Mouse (Mus musculus) kidney, embryonic 14.5 days (tissue): Measurements from ENCODE around the gene Runx2. TPM values are rescaled to one million over a fixed set of nuclear protein-coding genes. Genes with fewer than 3 reads are reported as not detected.

Experiments
- ATAC-seq: fragments of 200-750 bp; cut with Nextera tagmentation; 2 replicates; pipeline ENCODE4 v1.8.0; 2017; ENCODE audit warnings: moderate number of reproducible peaks, mild to moderate bottlenecking, moderate TSS enrichment, moderate library complexity; ENCODE audit not compliant: low FRiP score, low TSS enrichment
- H3K27ac ChIP-seq: fragments of 300-500 bp; sonication (generic); 2 replicates; pipeline ENCODE4 v1.5.1; 2014; ENCODE audit warnings: low read depth, mild to moderate bottlenecking, low read length, moderate library complexity, mixed read lengths
- H3K27me3 ChIP-seq: fragments of 300-500 bp; sonication (generic); 2 replicates; pipeline ENCODE4 v1.6.1; 2014; ENCODE audit warnings: mild to moderate bottlenecking, low read length; ENCODE audit not compliant: control insufficient read depth, insufficient read depth
- H3K36me3 ChIP-seq: fragments of 300-500 bp; sonication (generic); 2 replicates; pipeline ENCODE4 v1.6.1; 2014; ENCODE audit warnings: low read length, mixed read lengths; ENCODE audit not compliant: control insufficient read depth, insufficient read depth
- H3K4me1 ChIP-seq: fragments of 300-500 bp; sonication (generic); 2 replicates; pipeline ENCODE4 v1.6.1; 2014; ENCODE audit warnings: low read length, mixed read lengths; ENCODE audit not compliant: control insufficient read depth, insufficient read depth
- H3K4me2 ChIP-seq: fragments of 300-500 bp; sonication (generic); replicated peaks from 2 replicates; pipeline ENCODE4 v1.6.1; 2014; ENCODE audit warnings: low read depth, mild to moderate bottlenecking, low read length
- H3K4me3 ChIP-seq: fragments of 300-500 bp; sonication (generic); 2 replicates; pipeline ENCODE4 v1.5.1; 2014; ENCODE audit warnings: mild to moderate bottlenecking, low read length
- H3K9ac ChIP-seq: fragments of 300-500 bp; sonication (generic); 2 replicates; pipeline ENCODE4 v1.6.1; 2014; ENCODE audit warnings: low read depth, mild to moderate bottlenecking, low read length, moderate library complexity
- H3K9me3 ChIP-seq: fragments of 300-500 bp; sonication (generic); 2 replicates; pipeline ENCODE4 v1.6.1; 2016; ENCODE audit warnings: low read length; ENCODE audit not compliant: control insufficient read depth
- WGBS: fragments of 180-500 bp; shearing (Covaris S2); extraction: QIAGEN DNeasy Blood & Tissue Kit; methylation state at CpG from one replicate; pipeline ENCODE4 v1.1.7; 2014; 5-methylcytosine and 5-hydroxymethylcytosine counted together
- polyA plus RNA-seq: library from polyadenylated mRNA; unstranded; fragments of >200 nt; fragmentation: Nextera tagmentation; extraction: Ambion mirVana; gene quantifications from 2 replicates; pipeline ENCODE4 v1.2.1, GENCODE M21; 2014

Gene Runx2
- polyA plus RNA-seq, 1 experiment from 2014 or later, result 2.4 TPM

- no peak for ATAC-seq
- no peaks in the 10 kb centered on the region for H3K27me3 ChIP-seq
- H3K4me3 ChIP-seq, result no peak overlapping the region
- H3K9ac ChIP-seq, result no peak overlapping the region
- no peaks in the 10 kb centered on the region for H3K36me3 ChIP-seq
- no peak overlapping the region for H3K27ac ChIP-seq
- peaks cover 4% of the 10 kb centered on the region; the same call in 1 of the 2 replicates for H3K4me1 ChIP-seq
- 83% methylated on average over 2 of the region's 2 CpGs for WGBS
- no peaks in the 10 kb centered on the region for H3K9me3 ChIP-seq
- no peak overlapping the region for H3K4me2 ChIP-seq
Observed at GRCm38 (mm10) chr17:44599132-44599531, 215.5 kb downstream of the Runx2 start.

DNA sequence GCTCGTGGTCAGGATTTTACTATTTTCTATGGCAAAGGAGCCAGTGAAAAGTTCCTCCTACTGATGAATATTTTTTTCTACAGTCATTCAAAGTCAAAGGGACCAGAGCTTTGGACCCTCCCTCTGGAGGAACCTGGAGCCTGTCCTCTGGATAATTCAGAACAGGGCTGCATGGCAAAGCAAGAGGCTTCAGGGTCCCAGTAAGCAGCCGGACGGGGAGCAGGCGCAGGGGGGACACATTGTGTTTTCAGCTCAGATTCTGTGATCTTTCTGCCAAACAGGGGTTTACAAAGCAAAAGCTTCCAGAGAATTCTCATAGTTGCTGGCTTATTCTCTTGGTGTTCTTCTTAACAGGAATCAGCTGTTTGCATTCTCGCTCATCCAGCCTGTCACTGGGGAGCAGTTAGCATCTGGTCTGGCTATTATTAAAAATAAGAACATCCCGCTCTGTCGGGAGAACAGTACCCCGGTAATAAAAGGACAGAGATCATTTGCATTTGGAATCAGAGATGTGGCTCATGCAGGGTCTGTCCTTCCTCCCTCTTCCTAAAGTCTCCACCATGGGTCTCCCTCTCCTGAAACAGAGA is 216.6 kb downstream of the Runx2 start:
- no peaks in the 10 kb centered on the region for H3K9me3 ChIP-seq
- 60% methylated on average over 8 of the region's 8 CpGs for WGBS
- peaks cover 4% of the 10 kb centered on the region; the same call in 1 of the 2 replicates for H3K4me1 ChIP-seq
- H3K36me3 ChIP-seq, result no peaks in the 10 kb centered on the region
- H3K4me2 ChIP-seq, result no peak overlapping the region
- ATAC-seq, result peak; percentile 28; the same call in 1 of the 2 replicates
- no peaks in the 10 kb centered on the region for H3K27me3 ChIP-seq
- H3K27ac ChIP-seq, result peak overlapping the region; percentile 34
- H3K9ac ChIP-seq, result no peak overlapping the region
- no peak overlapping the region for H3K4me3 ChIP-seq

DNA sequence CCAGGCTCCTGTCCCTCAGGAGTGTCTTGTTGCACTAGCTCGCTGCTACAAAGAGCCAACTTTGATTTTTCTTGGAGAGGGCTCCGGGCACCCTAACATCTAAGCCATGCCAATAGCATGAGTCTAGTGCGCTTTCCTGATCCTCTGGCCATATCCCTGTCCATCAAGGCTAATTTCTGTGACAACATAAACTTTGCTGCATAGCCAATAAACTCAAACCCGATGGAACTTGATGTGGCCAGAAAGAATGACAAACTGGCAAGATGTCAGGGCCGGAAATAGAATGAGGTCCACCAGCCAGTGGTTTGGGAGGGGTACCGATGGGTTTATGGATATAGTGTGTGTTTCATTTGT is 221.9 kb downstream of the Runx2 start:
- Histone ChIP-seq H3K4me1 (0 out of 2 replicates have a peak, but pooled peaks cover 3% of the 10 kb centered on the region), H3K27me3 (no peaks in the 10 kb centered on the region), H3K4me2 (no peak overlapping the region), H3K9ac (no peak overlapping the region), H3K9me3 (no peaks in the 10 kb centered on the region), H3K4me3 (no peak overlapping the region), H3K36me3 (no peaks in the 10 kb centered on the region), H3K27ac (no peak overlapping the region)
- no peak for ATAC-seq
- 90% methylated on average over 6 of the region's 6 CpGs for WGBS

- no peaks in the 10 kb centered on the region for H3K27me3 ChIP-seq
- 0 out of 2 replicates have a peak, but pooled peaks cover 3% of the 10 kb centered on the region for H3K4me1 ChIP-seq
- no peak overlapping the region for H3K9ac ChIP-seq
- no peak overlapping the region for H3K4me3 ChIP-seq
- no peak for ATAC-seq
- H3K27ac ChIP-seq, result no peak overlapping the region
- no peaks in the 10 kb centered on the region for H3K36me3 ChIP-seq
- 55% methylated on average over 16 of the region's 16 CpGs for WGBS
- H3K4me2 ChIP-seq, result no peak overlapping the region
- no peaks in the 10 kb centered on the region for H3K9me3 ChIP-seq
Observed at GRCm38 (mm10) chr17:44592067-44592736, 222.4 kb downstream of the Runx2 start.

DNA sequence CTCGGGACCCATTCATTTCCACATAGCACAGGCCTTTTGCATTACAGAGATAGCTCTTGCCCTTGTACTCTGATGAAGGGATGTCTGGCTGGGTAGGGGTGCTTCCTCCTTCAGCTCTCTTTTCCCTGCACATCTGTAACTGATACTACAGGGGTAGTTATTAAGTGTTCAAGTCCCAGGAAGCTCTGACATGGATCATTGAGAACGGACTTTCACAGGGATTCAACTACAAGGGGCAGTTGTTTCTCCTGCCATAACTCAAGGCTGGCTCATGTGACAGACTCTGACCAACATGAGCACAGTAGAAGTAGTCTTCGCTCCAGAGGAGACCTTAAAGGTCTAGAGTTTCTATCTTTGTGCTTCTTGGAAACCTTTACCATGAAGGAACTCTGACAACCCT is 226.1 kb downstream of the Runx2 start:
- 35% methylated on average over 3 of the region's 3 CpGs for WGBS
- no peak overlapping the region for H3K9ac ChIP-seq
- ATAC-seq, result peak; percentile 86

GRCm38 (mm10) chr17:44588020-44588419 is 226.6 kb downstream of the Runx2 start:
- peak; percentile 16; the same call in 1 of the 2 replicates for ATAC-seq
- 0 out of 2 replicates have a peak, but pooled peaks cover 3% of the 10 kb centered on the region for H3K4me1 ChIP-seq
- WGBS, result 49% methylated on average over 3 of the region's 3 CpGs

More for the DNA sequence above, 226.1 kb downstream of the Runx2 start:
- Histone ChIP-seq H3K4me3 (no peak overlapping the region), H3K4me1 (0 out of 2 replicates have a peak, but pooled peaks cover 3% of the 10 kb centered on the region), H3K27me3 (no peaks in the 10 kb centered on the region), H3K9me3 (no peaks in the 10 kb centered on the region), H3K27ac (no peak overlapping the region), H3K36me3 (no peaks in the 10 kb centered on the region), H3K4me2 (no peak overlapping the region)

DNA sequence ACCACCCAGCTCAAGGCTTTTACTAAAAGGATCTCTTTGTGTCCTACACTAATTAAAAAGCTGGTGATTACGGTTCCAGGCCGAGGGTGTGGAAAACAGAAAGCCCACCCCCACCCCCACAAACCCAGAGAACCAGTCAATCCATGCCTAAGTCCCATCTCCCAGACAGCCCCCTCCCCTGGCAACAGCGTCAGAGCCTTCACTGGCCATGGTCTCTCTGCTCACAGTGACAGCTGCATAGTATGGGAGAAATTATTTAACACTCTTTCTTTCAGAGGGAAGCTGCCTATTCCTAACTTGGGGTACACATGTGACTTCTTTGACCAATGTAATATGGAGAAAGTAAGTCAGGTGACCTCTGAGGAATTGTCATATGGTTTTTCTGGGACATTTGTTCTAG is 228.4 kb downstream of the Runx2 start:
- Histone ChIP-seq H3K9ac (no peak overlapping the region), H3K27me3 (no peaks in the 10 kb centered on the region), H3K4me1 (0 out of 2 replicates have a peak, but pooled peaks cover 3% of the 10 kb centered on the region), H3K9me3 (no peaks in the 10 kb centered on the region), H3K4me3 (no peak overlapping the region), H3K36me3 (no peaks in the 10 kb centered on the region), H3K27ac (no peak overlapping the region), H3K4me2 (no peak overlapping the region)
- ATAC-seq, result no peak
- WGBS, result 86% methylated on average over 3 of the region's 3 CpGs

More at GRCm38 (mm10) chr17:44588020-44588419, 226.6 kb downstream of the Runx2 start:
- 0 out of 2 replicates have a peak overlapping the region, but pooled peaks have one; percentile 17 for H3K27ac ChIP-seq
- no peak overlapping the region for H3K4me2 ChIP-seq
- no peak overlapping the region for H3K9ac ChIP-seq
- no peaks in the 10 kb centered on the region for H3K27me3 ChIP-seq
- H3K4me3 ChIP-seq, result no peak overlapping the region
- no peaks in the 10 kb centered on the region for H3K36me3 ChIP-seq
- H3K9me3 ChIP-seq, result no peaks in the 10 kb centered on the region

DNA sequence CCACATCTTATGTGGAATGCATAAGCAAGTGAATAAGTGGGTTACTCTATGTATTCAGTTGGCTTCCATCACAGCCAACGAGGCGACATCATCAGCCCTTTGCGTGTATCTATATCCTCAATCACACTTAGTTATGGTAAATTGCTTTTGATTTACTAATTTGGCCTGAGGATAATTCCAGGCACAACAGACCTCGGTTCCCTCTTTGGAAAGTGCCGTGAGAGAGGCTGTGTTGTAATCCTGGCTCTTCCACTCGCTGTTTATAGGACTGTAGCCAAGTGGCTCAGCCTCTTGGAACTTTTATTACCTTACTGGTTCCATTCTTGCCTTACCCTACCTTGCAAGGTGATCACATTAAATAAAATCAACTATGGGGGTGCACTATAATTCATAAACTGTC is 229.8 kb downstream of the Runx2 start:
- ATAC-seq, result no peak
- Histone ChIP-seq H3K4me2 (no peak overlapping the region), H3K4me1 (0 out of 2 replicates have a peak, but pooled peaks cover 3% of the 10 kb centered on the region), H3K9ac (no peak overlapping the region), H3K4me3 (no peak overlapping the region), H3K36me3 (no peaks in the 10 kb centered on the region), H3K27me3 (no peaks in the 10 kb centered on the region), H3K27ac (no peak overlapping the region), H3K9me3 (no peaks in the 10 kb centered on the region)
- 70% methylated on average over 6 of the region's 6 CpGs for WGBS

DNA sequence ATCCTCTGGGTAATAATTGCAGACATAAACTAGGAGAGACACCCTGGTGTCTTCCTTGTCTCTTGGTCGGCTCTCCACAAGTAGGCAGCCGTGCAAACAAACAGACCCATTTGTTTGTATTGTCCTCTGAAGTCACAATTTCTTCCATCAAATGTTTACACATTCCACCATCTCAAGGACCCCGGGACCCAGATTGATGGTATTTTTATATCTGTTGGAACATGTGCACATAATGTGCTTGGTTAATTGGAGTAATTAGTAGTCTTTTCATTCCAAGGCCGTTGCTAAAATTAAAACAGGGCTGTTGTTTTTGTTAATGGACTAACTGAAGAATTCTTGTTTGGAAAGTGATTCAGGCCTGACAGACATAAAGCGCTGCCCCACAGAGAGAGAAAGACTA is 236.8 kb downstream of the Runx2 start:
- ATAC-seq, result no peak
- H3K4me2 ChIP-seq, result no peak overlapping the region
- no peaks in the 10 kb centered on the region for H3K9me3 ChIP-seq
- H3K27ac ChIP-seq, result no peak overlapping the region
- H3K4me3 ChIP-seq, result no peak overlapping the region
- H3K36me3 ChIP-seq, result no peaks in the 10 kb centered on the region
- H3K4me1 ChIP-seq, result no peaks in the 10 kb centered on the region
- no peak overlapping the region for H3K9ac ChIP-seq
- no peaks in the 10 kb centered on the region for H3K27me3 ChIP-seq
- WGBS, result 57% methylated on average over 5 of the region's 5 CpGs
